Mouse (Mus musculus) layer of hippocampus, adult 8-10 months (tissue): ENCODE data around the gene 2010111I01Rik. TPM values are rescaled to one million over a fixed set of nuclear protein-coding genes. Genes with fewer than 3 reads are reported as not detected.
"Not testable (repeated sequence)": the region's sequence is repeated elsewhere in the genome, so short reads cannot be mapped to it uniquely, and the experiment has no call there.

ENCODE experiments used
- DNase-seq, 2 experiments: peaks; one replicate each; pipeline ENCODE4 v3.0.0; 2022; ENCODE audit warnings: low spot score in 2 of 2
- total RNA-seq, 4 experiments: library from RNA; stranded (reverse); gene quantifications; 2 replicates each; pipeline ENCODE4 v1.2.4; 2022

2010111I01Rik gene
- total RNA-seq, 4 experiments from 2014 or later, result 91.6 to 105 (median 95.4) TPM

DNA sequence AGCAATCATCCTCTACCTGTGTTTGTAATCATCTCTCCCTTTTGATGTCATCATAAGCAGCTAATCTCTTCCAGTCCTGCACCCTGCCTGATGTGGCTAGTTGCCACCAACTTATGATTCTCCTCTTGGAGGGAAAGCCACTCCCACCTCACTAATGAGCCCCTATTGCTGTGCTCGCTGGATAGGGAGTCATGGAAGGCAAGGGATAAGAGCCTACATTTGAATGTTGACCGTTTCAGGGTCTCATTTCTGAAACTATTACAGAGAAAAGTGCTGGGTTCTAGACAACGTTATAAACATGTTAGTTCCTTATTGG is 109.9 kb downstream of the 2010111I01Rik start:
- no peak for DNase-seq

- no peak for DNase-seq
Observed at GRCm38 (mm10) chr13:63075331-63075855, 110.7 kb downstream of the 2010111I01Rik start.

DNA sequence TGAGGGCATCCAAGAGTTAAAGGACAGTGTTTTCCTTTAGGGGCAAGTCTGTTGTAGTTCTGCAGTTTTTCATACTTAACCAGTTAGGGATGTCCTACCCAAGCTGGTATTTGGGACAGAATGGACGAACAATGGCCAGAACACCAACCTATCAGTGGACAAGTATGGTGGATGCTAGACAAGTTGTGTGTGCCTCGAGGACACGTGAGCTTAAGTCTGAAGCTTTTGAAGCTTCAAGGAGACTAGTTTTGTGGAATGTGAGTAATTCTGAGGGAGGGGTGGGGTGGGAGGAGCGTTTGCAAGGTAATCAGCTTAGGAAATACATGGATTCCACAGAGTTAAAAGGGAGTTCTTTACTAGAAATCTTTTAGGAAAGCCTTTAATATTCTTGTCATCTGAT is 115.5 kb downstream of the 2010111I01Rik start:
- no peak for DNase-seq

- DNase-seq, result no peak
Observed at GRCm38 (mm10) chr13:63080823-63081222, 116.1 kb downstream of the 2010111I01Rik start.

DNA sequence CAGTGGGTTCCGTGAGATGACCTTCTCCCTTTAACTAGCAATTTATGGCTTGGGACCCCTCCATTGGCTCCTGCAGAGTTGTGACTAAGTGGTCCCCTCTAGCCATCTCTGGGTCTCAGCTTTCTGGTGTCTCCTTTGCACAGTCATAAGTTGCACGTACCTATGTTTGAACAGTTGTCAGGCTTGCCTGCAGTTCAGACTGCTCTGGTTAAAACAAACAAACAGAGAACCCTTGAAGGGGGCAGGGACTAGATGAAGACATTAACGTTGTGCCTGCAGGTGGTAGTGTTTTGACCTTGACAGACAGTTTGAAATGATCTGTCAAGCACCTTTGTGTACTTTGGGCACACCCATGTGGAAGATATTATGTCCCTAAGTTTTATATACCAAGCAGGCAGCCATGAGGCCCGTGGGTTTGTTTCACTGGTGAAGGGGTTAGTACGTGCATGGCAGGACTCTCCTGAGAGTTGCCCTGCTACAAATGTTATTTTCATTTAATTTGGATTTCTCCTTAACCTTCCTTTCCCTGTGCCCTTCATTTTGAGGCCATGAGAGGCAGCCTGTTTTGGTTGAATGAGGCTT is 118.0 kb downstream of the 2010111I01Rik start:
- no peak for DNase-seq

DNA sequence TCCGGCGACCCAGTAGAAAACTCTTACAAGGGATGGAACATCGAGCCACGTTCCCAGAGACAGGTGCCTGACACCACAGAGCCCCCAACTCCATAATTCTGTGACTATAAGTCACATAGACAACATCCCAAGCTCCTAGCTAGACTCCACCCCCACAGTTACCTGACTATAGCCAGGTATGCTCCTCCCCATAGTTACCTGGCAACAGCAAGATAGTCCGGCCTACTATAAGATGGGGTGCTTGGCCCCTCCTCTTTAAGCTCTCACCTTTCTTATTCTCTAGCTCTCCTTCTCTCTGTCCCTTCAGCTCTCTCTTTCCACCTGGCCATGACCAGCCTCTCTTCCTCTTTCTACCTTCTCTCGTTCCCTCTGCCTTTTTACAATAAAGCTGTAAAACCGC is 118.4 kb downstream of the 2010111I01Rik start:
- DNase-seq, result not testable (repeated sequence)

GRCm38 (mm10) chr13:63083663-63084062 is 119.0 kb downstream of the 2010111I01Rik start:
- no peak for DNase-seq

- peak in 1 of 2 experiments; percentile 22 for DNase-seq
Observed at GRCm38 (mm10) chr13:63087865-63088683, 123.4 kb downstream of the 2010111I01Rik start.

DNA sequence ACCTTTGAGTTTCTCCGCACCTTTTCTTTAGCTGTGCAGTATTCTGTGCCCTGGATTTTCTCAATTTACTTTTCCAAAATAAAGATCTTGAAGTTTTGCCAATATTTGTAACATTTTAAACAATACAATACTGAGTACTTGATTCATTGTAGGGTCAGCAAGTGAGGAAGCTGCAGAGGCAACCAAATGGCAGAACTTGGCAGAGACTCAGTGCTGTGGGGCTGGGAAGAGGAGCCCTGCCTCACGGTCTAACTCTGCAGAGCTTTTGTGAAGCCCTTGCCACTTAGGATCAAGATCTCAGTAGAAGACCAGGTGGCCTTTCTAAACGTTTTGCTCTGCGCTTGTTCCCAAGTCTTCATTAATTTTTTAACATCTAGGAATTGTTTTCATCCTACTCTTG is 124.8 kb downstream of the 2010111I01Rik start:
- DNase-seq, result no peak

DNA sequence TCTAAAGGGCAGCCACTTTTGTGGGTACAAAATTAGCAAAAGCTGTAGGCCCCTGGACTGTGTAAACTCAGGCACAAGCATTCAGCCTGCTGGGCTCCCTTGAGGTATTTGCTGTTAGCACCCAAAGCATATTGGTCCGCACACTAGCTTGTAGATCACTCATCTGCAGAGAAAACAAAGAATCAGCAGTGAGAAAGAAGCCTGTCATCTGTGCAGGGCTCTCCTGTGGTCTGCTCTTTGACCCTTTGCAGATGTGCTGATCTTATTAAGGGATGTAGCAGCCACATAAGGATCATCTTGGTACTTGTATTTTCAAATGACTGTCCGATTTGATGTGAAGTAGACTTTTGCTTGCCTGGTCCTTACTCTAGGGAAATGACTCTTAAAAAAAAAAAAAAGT is 126.6 kb downstream of the 2010111I01Rik start:
- no peak for DNase-seq

DNA sequence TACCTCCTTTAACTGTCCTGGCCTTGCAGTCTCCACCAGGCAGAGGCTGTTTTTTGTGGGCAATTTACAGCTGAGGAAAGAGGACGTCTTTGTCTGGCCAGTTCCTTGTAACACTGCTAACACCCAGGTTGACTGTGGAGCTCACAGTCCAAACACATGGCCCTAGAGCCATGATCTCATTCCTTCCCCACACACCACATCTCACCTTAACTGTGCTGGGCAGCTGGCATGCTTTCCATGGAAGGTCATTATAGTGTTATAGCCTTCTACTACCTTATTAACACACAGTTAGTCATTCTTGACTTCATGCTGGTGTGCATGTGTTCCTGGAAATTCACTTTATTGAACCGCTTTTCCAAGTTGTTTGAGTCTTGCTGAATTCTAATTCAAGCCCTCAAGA is 127.6 kb downstream of the 2010111I01Rik start:
- no peak for DNase-seq

DNA sequence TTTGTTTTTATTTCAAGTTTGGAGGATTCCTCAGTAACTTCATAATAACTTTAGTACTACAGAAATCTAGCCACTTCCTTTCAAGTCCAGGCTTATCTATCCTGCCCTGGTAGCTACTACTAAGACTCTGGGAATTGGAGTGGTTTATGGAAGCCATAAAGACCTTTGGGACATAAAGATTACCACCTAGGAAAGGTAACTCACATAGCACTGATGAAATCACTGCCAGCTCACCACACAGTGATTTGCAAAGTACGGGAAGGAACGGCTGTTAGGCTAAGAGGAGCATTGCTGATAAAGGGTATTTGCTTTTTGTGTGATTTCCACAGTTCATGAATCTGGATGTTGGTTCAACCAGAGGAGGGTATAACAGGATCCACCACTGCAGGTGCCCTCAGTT is 128.2 kb downstream of the 2010111I01Rik start:
- DNase-seq, result no peak

DNA sequence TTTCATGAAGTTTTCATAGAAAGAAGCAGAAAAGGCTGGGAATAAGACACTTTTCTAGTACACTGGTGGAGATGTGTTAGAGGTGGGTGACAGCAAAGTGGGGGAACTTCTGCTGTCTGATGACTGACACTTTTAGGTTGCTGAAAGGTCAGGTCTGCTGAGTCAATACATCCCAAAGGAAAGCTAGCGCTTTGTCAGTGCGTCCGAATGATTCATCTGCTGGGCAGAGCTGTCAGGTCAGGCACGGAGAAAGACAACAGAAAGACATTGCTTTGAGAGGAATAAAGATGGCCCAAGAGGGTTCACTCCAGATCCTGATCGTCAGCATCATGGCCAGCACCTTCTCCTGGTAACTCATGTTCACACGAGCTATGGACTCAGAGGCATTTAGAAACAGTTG is 128.9 kb downstream of the 2010111I01Rik start:
- no peak for DNase-seq

- peak in 1 of 2 experiments; percentile 32 for DNase-seq
Observed at GRCm38 (mm10) chr13:63094317-63095131, 129.8 kb downstream of the 2010111I01Rik start.

DNA sequence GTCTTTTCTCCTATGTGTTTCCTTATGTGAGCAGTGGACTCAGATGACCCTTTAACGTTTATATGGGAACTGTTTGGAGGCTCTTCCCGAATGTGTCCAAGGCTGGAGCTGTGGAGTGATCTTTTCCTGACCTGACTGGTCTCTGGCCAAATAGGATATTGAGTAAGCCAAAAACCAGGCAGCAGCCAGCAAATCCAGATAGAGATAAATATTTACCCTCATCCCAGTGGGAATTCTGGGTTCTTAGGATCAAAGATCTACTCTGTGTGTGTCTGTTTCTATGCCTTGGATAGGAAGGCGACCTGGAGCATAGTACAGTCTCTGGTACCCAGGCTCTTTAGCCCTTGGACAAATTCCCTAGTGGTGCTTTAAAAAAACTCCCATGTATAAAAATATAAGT is 132.1 kb downstream of the 2010111I01Rik start:
- no peak for DNase-seq

- no peak for DNase-seq
Observed at GRCm38 (mm10) chr13:63097440-63097930, 132.8 kb downstream of the 2010111I01Rik start.

DNA sequence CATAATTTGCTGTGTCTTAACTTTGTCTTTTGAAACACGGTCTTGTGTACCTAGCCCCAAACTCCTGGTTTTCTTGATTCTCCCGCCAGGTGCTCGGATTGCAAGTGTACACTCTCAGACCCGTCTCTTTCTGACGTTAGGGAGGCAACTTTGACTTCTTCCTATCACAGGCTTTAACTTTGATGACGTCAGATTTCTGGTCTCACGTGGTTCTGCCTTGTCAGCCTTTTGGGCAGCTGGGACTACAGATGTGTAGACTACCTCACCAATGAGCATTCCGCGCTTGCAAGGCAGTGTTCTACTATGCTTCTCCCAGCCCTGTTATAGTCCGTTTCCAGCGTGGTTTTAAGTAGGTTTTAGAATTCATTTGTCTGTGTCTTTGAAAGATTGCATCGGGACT is 137.1 kb downstream of the 2010111I01Rik start:
- no peak for DNase-seq

DNA sequence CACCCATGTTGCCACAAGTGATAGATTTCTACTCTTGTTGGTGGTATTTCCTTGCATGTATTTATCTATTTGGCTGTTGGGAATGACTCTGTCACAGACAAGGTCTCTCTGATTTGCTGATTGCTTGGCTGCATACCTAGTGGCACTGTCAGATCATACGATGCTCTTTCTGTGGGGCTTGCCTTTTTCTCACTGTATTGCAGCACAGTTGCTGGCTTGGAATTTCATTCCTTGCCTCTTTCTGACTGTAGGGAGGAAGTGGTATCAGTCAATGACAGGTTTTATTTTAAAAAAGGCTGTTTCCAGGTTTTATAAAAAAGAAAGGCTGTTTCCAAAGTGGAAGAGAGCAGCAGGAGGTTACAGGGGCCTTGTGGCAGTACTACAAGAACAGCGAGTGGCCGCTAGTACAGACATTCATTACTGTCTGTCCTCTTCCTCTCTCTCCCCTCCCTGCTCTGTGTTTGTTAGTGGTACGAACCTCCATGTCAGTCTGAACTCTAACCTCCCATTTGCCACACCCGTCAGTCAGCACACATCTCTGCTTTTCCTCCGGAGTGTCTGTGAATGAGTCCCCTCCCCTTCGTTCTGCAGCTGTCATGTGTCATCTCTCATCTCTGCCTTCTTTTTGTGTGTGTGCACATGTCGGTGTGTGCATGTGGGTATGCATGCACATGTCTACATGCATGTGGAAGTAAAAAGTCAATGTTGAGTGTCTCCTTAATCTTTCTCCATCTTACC is 138.3 kb downstream of the 2010111I01Rik start:
- no peak for DNase-seq

GRCm38 (mm10) chr13:63106574-63106973 is 141.9 kb downstream of the 2010111I01Rik start:
- DNase-seq, result no peak

GRCm38 (mm10) chr13:63108601-63109000 is 143.9 kb downstream of the 2010111I01Rik start:
- peak in 1 of 2 experiments; percentile 20 for DNase-seq
